Mouse (Mus musculus) gastrocnemius, postnatal 4 days (tissue): ENCODE data around the gene Defb36. TPM values are rescaled to one million over a fixed set of nuclear protein-coding genes. Genes with fewer than 3 reads are reported as not detected.

ENCODE experiments used
- total RNA-seq, 2 experiments: library from RNA; stranded (reverse); gene quantifications; 2 replicates each; pipeline ENCODE4 v1.2.3; 2021

Gene Defb36
- total RNA-seq, 2 experiments from 2014 or later = not detected

Other genes starting within 250 kb of the Defb36 start
- under 1 TPM in 1 of 2 experiments, not detected in 1; 0.23 TPM for gene Nrsn2, start 227.7 kb upstream of the Defb36 start, total RNA-seq
- 10 to 100 TPM; 17.6 TPM for gene Sox12, start 206.3 kb upstream of the Defb36 start, total RNA-seq
- gene Zcchc3, start 189.3 kb upstream of the Defb36 start, total RNA-seq = 10 to 100 TPM; 12.3 to 13.6 TPM
- under 1 TPM; 0.15 to 0.18 TPM for gene 6820408C15Rik, start 188.7 kb upstream of the Defb36 start, total RNA-seq
- not detected for gene Defb23, start 139.7 kb upstream of the Defb36 start, total RNA-seq
- gene Defb20, start 127.3 kb upstream of the Defb36 start, total RNA-seq = not detected
- gene Defb22, start 114.2 kb upstream of the Defb36 start, total RNA-seq = not detected
- gene Defb26, start 92.6 kb upstream of the Defb36 start, total RNA-seq = not detected
- not detected for gene Defb28, start 86.1 kb upstream of the Defb36 start, total RNA-seq
- gene Defb29, start 64.2 kb upstream of the Defb36 start, total RNA-seq = not detected
- not detected for gene Gm17416, start 35.0 kb upstream of the Defb36 start, total RNA-seq
- not detected for gene Defb21, start 31.6 kb upstream of the Defb36 start, total RNA-seq
- not detected for gene Defb19, start 24.0 kb upstream of the Defb36 start, total RNA-seq
- gene Defb45, start 4.9 kb upstream of the Defb36 start, total RNA-seq = not detected
- 1 to 10 TPM; 2.2 to 5.5 TPM for gene Defb25, start 18.7 kb downstream of the Defb36 start, total RNA-seq
- 10 to 100 TPM; 15.1 to 16.2 TPM for gene Rem1, start 22.6 kb downstream of the Defb36 start, total RNA-seq
- 10 to 100 TPM; 84.8 to 88.2 TPM for gene H13, start 65.1 kb downstream of the Defb36 start, total RNA-seq
- gene Mcts2, start 82.7 kb downstream of the Defb36 start, total RNA-seq = 10 to 100 TPM; 16.4 to 20.2 TPM
- gene Id1, start 131.9 kb downstream of the Defb36 start, total RNA-seq = 10 to 100 TPM; 27.7 to 29.4 TPM
- gene Cox4i2, start 149.8 kb downstream of the Defb36 start, total RNA-seq = 1 to 10 TPM; 4.9 to 5.6 TPM
- 10 to 100 TPM; 24.5 to 29.2 TPM for gene Bcl2l1, start 227.4 kb downstream of the Defb36 start, total RNA-seq
- 10 to 100 TPM; 22.2 to 24.0 TPM for gene Tpx2, start 243.6 kb downstream of the Defb36 start, total RNA-seq